Mouse (Mus musculus) ES-Bruce4 (cell line): Measurements from ENCODE around the gene Hdx. TPM values are rescaled to one million over a fixed set of nuclear protein-coding genes. Genes with fewer than 3 reads are reported as not detected.

Experiments used
- H3K27ac ChIP-seq: 2 replicates; pipeline ENCODE4 v1.5.1; 2012; ENCODE audit warnings: low read length, inconsistent platforms; ENCODE audit not compliant: insufficient read depth
- H3K27me3 ChIP-seq: 2 replicates; pipeline ENCODE4 v1.6.1; 2012; ENCODE audit warnings: mild to moderate bottlenecking, low read length, inconsistent platforms; ENCODE audit not compliant: control insufficient read depth, poor library complexity, insufficient read depth, severe bottlenecking
- H3K36me3 ChIP-seq: 2 replicates; pipeline ENCODE4 v1.6.1; 2012; ENCODE audit warnings: inconsistent platforms, mild to moderate bottlenecking, low read length, moderate library complexity; ENCODE audit not compliant: control insufficient read depth, poor library complexity, insufficient read depth, severe bottlenecking
- H3K4me1 ChIP-seq: one replicate; pipeline ENCODE4 v1.8.1; 2011; ENCODE audit warnings: low read length; ENCODE audit not compliant: control insufficient read depth, insufficient read depth
- H3K4me3 ChIP-seq: 2 replicates; pipeline ENCODE4 v1.5.1; 2011; ENCODE audit warnings: low read depth, mild to moderate bottlenecking, low read length
- H3K9ac ChIP-seq: 2 replicates; pipeline ENCODE4 v1.6.1; 2012; ENCODE audit warnings: low read depth, mild to moderate bottlenecking, inconsistent platforms; ENCODE audit not compliant: poor library complexity, severe bottlenecking
- H3K9me3 ChIP-seq: replicated peaks from 2 replicates; pipeline ENCODE4 v1.6.1; 2012; ENCODE audit warnings: mild to moderate bottlenecking, low read length, inconsistent platforms; ENCODE audit not compliant: control insufficient read depth, poor library complexity, insufficient read depth, severe bottlenecking
- CTCF ChIP-seq: IDR thresholded peaks from one replicate; pipeline ENCODE4 v1.8.1; 2011; ENCODE audit warnings: low read depth, low read length
- EP300 ChIP-seq: IDR thresholded peaks from 2 replicates; pipeline ENCODE4 v1.6.1; 2011; ENCODE audit warnings: low read depth, low read length; ENCODE audit not compliant: insufficient read depth
- POLR2A ChIP-seq: IDR thresholded peaks from one replicate; pipeline ENCODE4 v1.8.1; 2011; ENCODE audit warnings: low read length; ENCODE audit not compliant: insufficient read depth
- polyA plus RNA-seq: library from polyadenylated mRNA; stranded (reverse); fragments of >200 nt; gene quantifications from 2 replicates; pipeline ENCODE4 v1.2.4, GENCODE M21; 2011; ENCODE audit warnings: low read depth; ENCODE audit not compliant: missing spikeins, insufficient read depth, insufficient read length

Hdx gene
- 5.4 TPM in 2 replicates for polyA plus RNA-seq

- no peak for TF ChIP-seq CTCF
- Histone ChIP-seq H3K4me1 (no peaks in the 10 kb centered on the region), H3K9me3 (no peaks in the 10 kb centered on the region), H3K27ac (no peak within 1 kb of the TSS), H3K36me3 (no peaks in the 10 kb centered on the region), H3K4me3 (peak within 1 kb of the TSS; percentile 98), H3K9ac (peak within 1 kb of the TSS; percentile 49), H3K27me3 (no peaks in the 10 kb centered on the region)
These were observed at the start of gene Hdx for GRCm38 (mm10) chrX:111696356-111697282. TSS of gene Hdx (minus strand) at chrX:111697079.

GRCm38 (mm10) chrX:111685665-111686064, 11.2 kb downstream of the Hdx start:
- Histone ChIP-seq H3K27me3 (no peaks in the 10 kb centered on the region), H3K9ac (no peak overlapping the region), H3K4me3 (no peak overlapping the region), H3K9me3 (no peaks in the 10 kb centered on the region), H3K27ac (no peak overlapping the region), H3K4me1 (no peaks in the 10 kb centered on the region), H3K36me3 (no peaks in the 10 kb centered on the region)
- TF ChIP-seq CTCF, result no peak
- TF ChIP-seq POLR2A, result no peak
- TF ChIP-seq EP300, result no peak

GRCm38 (mm10) chrX:111671685-111672084, 25.2 kb downstream of the Hdx start:
- Histone ChIP-seq H3K9ac (no peak overlapping the region), H3K9me3 (no peaks in the 10 kb centered on the region), H3K4me3 (no peak overlapping the region), H3K27ac (no peak overlapping the region), H3K36me3 (no peaks in the 10 kb centered on the region), H3K4me1 (no peaks in the 10 kb centered on the region), H3K27me3 (no peaks in the 10 kb centered on the region)
- TF ChIP-seq POLR2A, result no peak
- TF ChIP-seq EP300, result no peak
- no peak for TF ChIP-seq CTCF

- no peaks in the 10 kb centered on the region for H3K9me3 ChIP-seq
- H3K9ac ChIP-seq, result no peak overlapping the region
- no peak overlapping the region for H3K27ac ChIP-seq
- no peak for TF ChIP-seq EP300
- TF ChIP-seq POLR2A, result no peak
- TF ChIP-seq CTCF, result no peak
- no peak overlapping the region for H3K4me3 ChIP-seq
- H3K36me3 ChIP-seq, result no peaks in the 10 kb centered on the region
- no peaks in the 10 kb centered on the region for H3K27me3 ChIP-seq
- no peaks in the 10 kb centered on the region for H3K4me1 ChIP-seq
These were observed 36.5 kb downstream of the Hdx start for GRCm38 (mm10) chrX:111660381-111660780.

- no peaks in the 10 kb centered on the region for H3K27me3 ChIP-seq
- no peaks in the 10 kb centered on the region for H3K36me3 ChIP-seq
- no peaks in the 10 kb centered on the region for H3K9me3 ChIP-seq
- no peaks in the 10 kb centered on the region for H3K4me1 ChIP-seq
- TF ChIP-seq POLR2A (no peak), CTCF (no peak), EP300 (no peak)
- H3K27ac ChIP-seq, result no peak overlapping the region
- no peak overlapping the region for H3K9ac ChIP-seq
- H3K4me3 ChIP-seq, result no peak overlapping the region
These were observed 38.2 kb downstream of the Hdx start for GRCm38 (mm10) chrX:111658671-111659070.

GRCm38 (mm10) chrX:111644945-111645344, 51.9 kb downstream of the Hdx start:
- Histone ChIP-seq H3K4me3 (no peak overlapping the region), H3K9me3 (no peaks in the 10 kb centered on the region), H3K4me1 (no peaks in the 10 kb centered on the region), H3K9ac (no peak overlapping the region), H3K27me3 (no peaks in the 10 kb centered on the region), H3K27ac (no peak overlapping the region), H3K36me3 (no peaks in the 10 kb centered on the region)
- TF ChIP-seq CTCF (no peak), EP300 (0 out of 2 replicates have a peak, but pooled peaks have one; percentile 25)
